Mouse (Mus musculus) hindbrain, embryonic 15.5 days (tissue): ENCODE results near the gene Inafm1. TPM values are rescaled to one million over a fixed set of nuclear protein-coding genes. Genes with fewer than 3 reads are reported as not detected.
A peak's percentile ranks its signal among the peaks of the same experiment; 100 is the strongest.
"Not testable (repeated sequence)": the region's sequence is repeated elsewhere in the genome, so short reads cannot be mapped to it uniquely, and the experiment has no call there.

Source experiments
- ATAC-seq: fragments of 200-750 bp; cut with Nextera tagmentation; 2 replicates; pipeline ENCODE4 v1.8.0; 2017; ENCODE audit warnings: low read depth, moderate number of reproducible peaks, moderate TSS enrichment; ENCODE audit not compliant: low FRiP score
- H3K27ac ChIP-seq: fragments of 300-500 bp; sonication (generic); replicated peaks from 2 replicates; pipeline ENCODE4 v1.5.1; 2015; ENCODE audit warnings: mild to moderate bottlenecking, inconsistent platforms
- H3K27me3 ChIP-seq: fragments of 300-500 bp; sonication (generic); 2 replicates; pipeline ENCODE4 v1.6.1; 2015; ENCODE audit warnings: control low read depth, inconsistent platforms
- H3K36me3 ChIP-seq: fragments of 300-500 bp; sonication (generic); 2 replicates; pipeline ENCODE4 v1.6.1; 2015; ENCODE audit warnings: control low read depth, inconsistent platforms
- H3K4me1 ChIP-seq: fragments of 300-500 bp; sonication (generic); replicated peaks from 2 replicates; pipeline ENCODE4 v1.6.1; 2015; ENCODE audit warnings: control low read depth, inconsistent platforms
- H3K4me2 ChIP-seq: fragments of 300-500 bp; sonication (generic); 2 replicates; pipeline ENCODE4 v1.6.1; 2015; ENCODE audit warnings: moderate library complexity, mild to moderate bottlenecking, inconsistent platforms
- H3K4me3 ChIP-seq: fragments of 300-500 bp; sonication (generic); 2 replicates; pipeline ENCODE4 v1.5.1; 2015; ENCODE audit warnings: mild to moderate bottlenecking, inconsistent platforms
- H3K9ac ChIP-seq: fragments of 300-500 bp; sonication (generic); 2 replicates; pipeline ENCODE4 v1.6.1; 2015; ENCODE audit warnings: inconsistent platforms
- H3K9me3 ChIP-seq: fragments of 300-500 bp; sonication (generic); 2 replicates; pipeline ENCODE4 v1.6.1; 2016; ENCODE audit warnings: control low read depth, inconsistent platforms
- WGBS: fragments of 180-500 bp; shearing (Covaris S2); methylation state at CpG from one replicate; pipeline ENCODE4 v1.1.7; 2015; 5-methylcytosine and 5-hydroxymethylcytosine counted together
- polyA plus RNA-seq: library from polyadenylated mRNA; unstranded; fragments of >200 nt; fragmentation: Nextera tagmentation; extraction: Ambion mirVana; gene quantifications from 2 replicates; pipeline ENCODE4 v1.2.1, GENCODE M21; 2015

Inafm1 gene
- polyA plus RNA-seq, 1 experiment from 2014 or later: 58.4 TPM

GRCm38 (mm10) chr7:16310521-16311452 is 37.4 kb upstream of the Inafm1 start:
- Histone ChIP-seq H3K4me2 (peak overlapping the region; percentile 99), H3K4me3 (peak overlapping the region; percentile 60), H3K4me1 (peaks cover 58% of the 10 kb centered on the region), H3K36me3 (no peaks in the 10 kb centered on the region), H3K27me3 (no peaks in the 10 kb centered on the region), H3K27ac (peak overlapping the region; percentile 71), H3K9me3 (no peaks in the 10 kb centered on the region), H3K9ac (peak overlapping the region; percentile 73)
- ATAC-seq: peak; percentile 17; the same call in 1 of the 2 replicates
- under 1% methylated on average over 31 of the region's 31 CpGs for WGBS

- Histone ChIP-seq H3K9me3 (no peaks in the 10 kb centered on the region), H3K9ac (peak overlapping the region; percentile 55), H3K4me2 (peak overlapping the region; percentile 99), H3K36me3 (no peaks in the 10 kb centered on the region), H3K27ac (peak overlapping the region; percentile 71), H3K4me1 (peaks cover 58% of the 10 kb centered on the region), H3K27me3 (no peaks in the 10 kb centered on the region), H3K4me3 (peak overlapping the region; percentile 60)
- peak; percentile 2; the same call in 1 of the 2 replicates for ATAC-seq
- WGBS: under 1% methylated on average over 25 of the region's 56 CpGs
Measured at GRCm38 (mm10) chr7:16310020-16310520, 36.7 kb upstream of the Inafm1 start.

GRCm38 (mm10) chr7:16309318-16310019 is 36.1 kb upstream of the Inafm1 start:
- Histone ChIP-seq H3K27me3 (no peaks in the 10 kb centered on the region), H3K27ac (peak overlapping the region; percentile 71), H3K4me1 (peaks cover 55% of the 10 kb centered on the region), H3K36me3 (no peaks in the 10 kb centered on the region), H3K4me2 (peak overlapping the region; percentile 99), H3K9me3 (no peaks in the 10 kb centered on the region), H3K4me3 (peak overlapping the region; percentile 60), H3K9ac (peak overlapping the region; percentile 55)
- ATAC-seq: peak; percentile 12
- WGBS: under 1% methylated on average over 60 of the region's 61 CpGs

GRCm38 (mm10) chr7:16308555-16309317 is 35.3 kb upstream of the Inafm1 start:
- Histone ChIP-seq H3K4me2 (peak overlapping the region; percentile 99), H3K27ac (peak overlapping the region; percentile 71), H3K4me3 (peak overlapping the region; percentile 60), H3K4me1 (peaks cover 49% of the 10 kb centered on the region), H3K27me3 (no peaks in the 10 kb centered on the region), H3K36me3 (no peaks in the 10 kb centered on the region), H3K9ac (peak overlapping the region; percentile 55; the same call in 1 of the 2 replicates), H3K9me3 (no peaks in the 10 kb centered on the region)
- WGBS: 38% methylated on average over 16 of the region's 16 CpGs
- no peak for ATAC-seq

GRCm38 (mm10) chr7:16308093-16308492 is 34.7 kb upstream of the Inafm1 start, which contains the start of gene Bbc3:
Gene Bbc3, plus strand, starts transcription at chr7:16308393.
- Histone ChIP-seq H3K27ac (peak within 1 kb of the TSS; percentile 71), H3K4me1 (peaks cover 43% of the 10 kb centered on the region), H3K4me2 (peak within 1 kb of the TSS; percentile 99), H3K9ac (peak within 1 kb of the TSS; percentile 55), H3K4me3 (peak within 1 kb of the TSS; percentile 60)
- H3K36me3 ChIP-seq, H3K27me3 ChIP-seq, H3K9me3 ChIP-seq, ATAC-seq: not testable (repeated sequence)
- WGBS: 58% methylated on average over 1 of the region's 1 CpGs

GRCm38 (mm10) chr7:16307141-16307540 is 33.7 kb upstream of the Inafm1 start:
- 84% methylated on average over 6 of the region's 6 CpGs for WGBS
- not testable (repeated sequence) for H3K9me3 ChIP-seq

GRCm38 (mm10) chr7:16299419-16300035 is 26.1 kb upstream of the Inafm1 start:
- Histone ChIP-seq H3K9me3 (no peaks in the 10 kb centered on the region), H3K4me3 (peak overlapping the region; percentile 55), H3K27me3 (no peaks in the 10 kb centered on the region), H3K36me3 (no peaks in the 10 kb centered on the region), H3K9ac (peak overlapping the region; percentile 46), H3K4me1 (peaks cover 46% of the 10 kb centered on the region), H3K27ac (peak overlapping the region; percentile 79), H3K4me2 (peak overlapping the region; percentile 93)
- ATAC-seq: peak; percentile 94
- under 1% methylated on average over 50 of the region's 52 CpGs for WGBS

More at GRCm38 (mm10) chr7:16307141-16307540, 33.7 kb upstream of the Inafm1 start:
- not testable (repeated sequence) for H3K27me3 ChIP-seq, H3K4me3 ChIP-seq, ATAC-seq, H3K4me2 ChIP-seq, H3K27ac ChIP-seq, H3K36me3 ChIP-seq, H3K9ac ChIP-seq
- peaks cover 33% of the 10 kb centered on the region for H3K4me1 ChIP-seq

- Histone ChIP-seq H3K27ac (peak overlapping the region; percentile 79), H3K9ac (no peak overlapping the region; the same call in 1 of the 2 replicates), H3K4me2 (peak overlapping the region; percentile 93), H3K4me1 (peaks cover 46% of the 10 kb centered on the region), H3K9me3 (no peaks in the 10 kb centered on the region), H3K27me3 (no peaks in the 10 kb centered on the region), H3K4me3 (peak overlapping the region; percentile 55), H3K36me3 (no peaks in the 10 kb centered on the region)
- 76% methylated on average over 5 of the region's 5 CpGs for WGBS
- ATAC-seq: no peak
Measured at GRCm38 (mm10) chr7:16298927-16299326, 25.5 kb upstream of the Inafm1 start.

- no peaks in the 10 kb centered on the region for H3K36me3 ChIP-seq
- 71% methylated on average over 2 of the region's 2 CpGs for WGBS
- H3K4me3 ChIP-seq: no peak overlapping the region
- peaks cover 46% of the 10 kb centered on the region for H3K4me1 ChIP-seq
- H3K27ac ChIP-seq: no peak overlapping the region
- H3K9ac ChIP-seq: no peak overlapping the region; the same call in 1 of the 2 replicates
- peak overlapping the region; percentile 96 for H3K4me2 ChIP-seq
- no peaks in the 10 kb centered on the region for H3K27me3 ChIP-seq
- ATAC-seq: no peak
- no peaks in the 10 kb centered on the region for H3K9me3 ChIP-seq
Measured at GRCm38 (mm10) chr7:16297616-16298015, 24.2 kb upstream of the Inafm1 start.

GRCm38 (mm10) chr7:16296766-16297390 is 23.5 kb upstream of the Inafm1 start:
- 2% methylated on average over 22 of the region's 22 CpGs for WGBS

More at GRCm38 (mm10) chr7:16296766-16297390, 23.5 kb upstream of the Inafm1 start:
- Histone ChIP-seq H3K4me2 (peak overlapping the region; percentile 96), H3K9ac (peak overlapping the region; percentile 51), H3K4me1 (peaks cover 46% of the 10 kb centered on the region), H3K27me3 (no peaks in the 10 kb centered on the region), H3K36me3 (no peaks in the 10 kb centered on the region), H3K27ac (peak overlapping the region; percentile 73), H3K9me3 (no peaks in the 10 kb centered on the region), H3K4me3 (peak overlapping the region; percentile 39)
- ATAC-seq: no peak
